Mouse (Mus musculus): ENCODE results near the gene Nutf2.
"Not testable (repeated sequence)": the region's sequence is repeated elsewhere in the genome, so short reads cannot be mapped to it uniquely, and the experiment has no call there.

Nutf2 gene

DNA sequence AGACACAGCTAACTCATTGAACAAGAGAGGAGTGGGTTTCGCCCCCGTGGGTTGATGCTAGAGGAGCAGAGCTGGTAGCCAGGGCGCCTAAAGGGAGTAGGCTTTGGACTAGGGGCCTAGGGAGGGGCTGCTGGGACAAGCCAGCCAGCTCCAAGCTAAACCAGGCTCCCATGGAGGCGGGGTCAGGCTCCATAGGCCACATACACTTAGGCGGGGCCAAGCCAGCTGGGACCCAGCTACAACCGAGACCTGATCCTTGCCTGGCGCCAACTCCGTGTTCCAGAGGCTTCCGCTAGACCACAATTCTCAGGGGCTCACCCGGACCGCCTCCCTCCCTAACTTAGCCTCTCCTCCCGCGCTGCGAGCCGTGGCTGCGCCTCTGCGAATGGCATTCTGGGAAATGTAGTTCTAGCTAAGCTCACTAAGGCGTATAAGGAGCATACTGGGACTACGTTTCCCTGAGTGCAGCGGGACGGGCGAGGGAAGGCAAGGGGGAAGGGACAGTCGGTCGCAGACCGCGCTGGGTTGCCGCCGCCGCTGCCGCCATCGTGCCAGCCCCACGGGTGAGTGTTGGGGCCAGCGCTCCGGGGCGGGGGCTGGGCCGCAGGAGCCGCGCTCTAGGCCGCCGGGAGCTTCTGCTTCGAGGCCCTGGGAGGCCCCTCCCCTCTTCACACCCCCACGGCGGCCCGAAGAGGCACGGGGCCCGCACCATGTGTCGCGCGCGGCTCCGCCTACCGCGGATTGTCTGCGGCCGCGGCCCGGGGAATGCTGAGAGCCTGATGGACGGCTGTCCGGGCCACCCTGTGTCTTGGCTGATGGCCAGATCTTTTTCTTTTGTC is at the start of gene Nutf2:
TSS of gene Nutf2 (plus strand) at position 438 of the 839 bp plus-strand sequence.
- peak; percentile 77 to 86 for DNase-seq

DNA sequence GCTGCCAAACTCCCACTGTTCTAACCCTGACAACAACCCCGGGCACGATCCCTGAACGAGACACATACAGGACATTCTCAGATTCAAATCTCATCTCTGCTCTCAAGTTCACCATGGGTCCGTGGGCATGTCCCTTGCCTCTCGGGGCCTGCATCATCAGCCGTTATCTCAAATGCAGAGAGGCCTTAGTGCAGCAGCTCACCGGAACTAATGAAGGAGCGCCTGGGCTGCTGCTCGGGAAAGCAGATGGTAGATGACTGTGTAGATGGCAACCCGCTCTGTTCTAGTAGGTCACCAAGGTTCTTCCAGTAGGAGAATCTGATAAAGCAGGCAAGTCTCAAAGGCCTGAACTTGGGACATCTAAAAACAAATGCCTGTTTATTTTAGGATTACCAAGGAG is 49.3 kb upstream of the Nutf2 start:
- DNase-seq = no peak

DNA sequence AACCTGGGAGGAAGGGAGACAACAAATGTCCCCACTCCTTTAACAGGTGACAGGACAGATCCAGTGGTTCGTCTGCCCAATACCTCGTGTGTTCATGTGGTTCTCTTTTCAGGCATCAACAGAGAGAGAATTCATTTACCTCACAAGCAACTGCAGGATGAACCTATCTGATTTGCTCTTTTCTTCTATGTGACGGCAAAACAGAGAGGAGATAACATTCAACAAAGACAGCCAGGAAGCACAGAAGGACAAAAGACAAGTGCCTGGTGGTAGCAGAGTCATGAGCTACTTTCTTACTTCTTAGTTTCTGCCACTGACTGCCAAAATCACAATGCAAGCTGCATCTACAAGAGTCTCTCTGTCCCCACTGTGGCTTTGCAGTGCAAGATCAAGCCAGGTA is 48.8 kb upstream of the Nutf2 start:
- DNase-seq = no peak

DNA sequence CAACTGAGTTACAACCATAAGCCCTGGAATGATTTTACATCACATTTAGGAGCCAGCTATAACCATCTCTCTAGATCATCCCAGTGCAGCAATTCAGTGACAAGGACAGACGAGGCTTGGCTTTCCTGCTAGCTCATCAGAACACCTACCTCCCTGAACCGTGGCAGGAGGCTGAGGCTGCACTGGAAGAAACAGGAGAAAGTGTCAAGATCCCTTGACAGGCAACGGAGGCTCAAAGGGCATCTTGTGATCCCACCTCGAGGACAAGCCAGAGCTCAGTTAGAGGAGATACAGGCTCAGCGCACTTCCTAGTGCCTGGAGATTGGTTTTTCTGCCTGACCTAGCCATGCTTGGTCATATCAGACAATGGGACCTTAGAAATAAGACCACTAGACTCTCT is 47.9 kb upstream of the Nutf2 start:
- DNase-seq = no peak

DNA sequence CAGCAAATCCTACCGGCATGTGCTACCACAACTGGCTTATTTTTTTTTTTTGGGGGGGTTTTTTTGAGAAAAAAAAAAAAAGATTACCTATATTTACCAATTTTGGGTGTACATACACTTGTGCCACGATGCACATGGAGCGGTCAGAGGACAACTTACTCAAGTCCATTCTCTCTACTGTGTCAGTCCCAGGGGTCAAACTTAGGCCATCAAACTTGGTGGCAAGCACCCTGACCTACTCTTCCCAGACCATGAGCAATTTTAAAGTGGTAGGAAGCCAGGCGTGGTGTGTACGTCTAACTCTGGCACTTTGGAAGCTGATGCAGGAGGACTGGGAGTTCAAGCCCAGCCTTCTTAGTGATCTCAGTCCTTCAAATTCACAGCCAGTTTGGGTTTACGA is 47.1 kb upstream of the Nutf2 start:
- no peak for DNase-seq

DNA sequence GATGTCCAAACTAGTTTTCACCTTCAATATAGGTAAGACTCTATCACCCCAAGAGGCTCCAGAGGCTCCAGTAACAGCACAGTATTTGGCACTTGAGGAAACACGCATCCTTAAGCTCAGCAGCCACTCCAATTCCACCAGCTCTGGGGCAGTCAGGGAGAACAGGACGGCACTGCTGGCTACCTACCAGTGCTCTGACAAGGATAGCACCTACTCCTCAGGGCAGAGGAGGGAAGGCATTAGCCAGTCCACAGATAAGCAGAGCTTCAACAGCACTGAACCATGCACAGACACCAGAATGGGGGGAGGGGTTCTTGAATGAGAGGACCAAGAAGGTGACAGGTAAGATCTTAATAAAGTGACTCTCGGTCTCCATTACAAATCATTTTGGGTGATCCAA is 40.7 kb upstream of the Nutf2 start:
- no peak for DNase-seq

DNA sequence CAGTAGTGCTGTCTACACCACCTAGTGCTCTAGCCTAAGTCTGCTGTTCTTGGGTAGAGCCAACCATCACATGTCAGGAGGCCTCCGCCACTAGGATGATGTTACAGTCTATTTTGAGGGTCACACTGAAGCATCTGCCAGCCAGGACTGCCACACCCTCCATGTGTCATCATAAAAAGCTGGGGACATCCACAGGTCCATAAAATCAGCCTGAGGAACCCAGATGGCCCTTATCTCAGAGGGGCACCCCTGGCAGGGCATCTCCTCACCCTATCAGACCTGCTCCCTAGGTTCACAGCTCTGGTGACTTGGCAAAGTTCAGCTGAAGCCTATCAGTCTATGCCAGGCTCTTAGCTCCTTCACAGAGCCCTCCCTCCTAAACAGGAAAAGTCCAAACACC is 39.5 kb upstream of the Nutf2 start:
- DNase-seq = no peak

DNA sequence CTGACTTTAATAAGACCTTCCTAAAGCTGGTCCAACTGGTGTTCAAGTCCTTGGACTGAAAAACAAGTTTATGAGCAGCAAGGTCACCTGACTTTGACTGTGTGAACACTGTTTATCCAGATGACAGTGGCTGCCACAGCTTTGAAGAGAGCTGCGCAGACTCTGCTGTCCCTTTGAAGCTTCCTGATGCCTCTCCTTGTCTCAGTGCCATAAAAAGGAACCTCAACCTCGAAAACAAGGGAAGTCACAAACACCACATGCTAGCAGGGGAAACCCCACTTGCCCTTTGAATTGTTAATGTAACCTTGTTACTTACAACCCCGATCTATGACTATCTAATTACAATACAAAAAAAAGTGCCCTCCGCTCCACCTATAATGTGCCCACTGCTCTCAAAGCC is 34.9 kb upstream of the Nutf2 start:
- DNase-seq = no peak

DNA sequence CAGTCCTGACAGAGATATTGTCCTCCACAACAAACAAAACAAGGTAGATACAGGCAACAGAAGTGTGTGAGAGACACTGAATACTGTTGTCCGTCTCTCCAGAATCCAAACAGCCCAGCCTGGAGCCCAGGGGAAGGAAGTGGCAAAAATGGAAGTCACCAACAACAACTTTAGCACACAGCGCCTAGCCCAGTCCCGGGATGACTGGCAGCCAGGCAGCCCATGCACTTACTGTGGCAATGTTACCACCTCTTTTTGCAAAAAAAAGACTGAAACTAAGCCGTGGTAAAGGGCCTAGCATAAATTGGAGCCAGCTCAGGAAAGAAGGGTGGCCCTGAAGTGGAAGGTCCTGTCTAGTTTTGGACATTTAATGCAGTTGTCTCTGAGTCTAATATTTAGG is 34.0 kb upstream of the Nutf2 start:
- DNase-seq = no peak

DNA sequence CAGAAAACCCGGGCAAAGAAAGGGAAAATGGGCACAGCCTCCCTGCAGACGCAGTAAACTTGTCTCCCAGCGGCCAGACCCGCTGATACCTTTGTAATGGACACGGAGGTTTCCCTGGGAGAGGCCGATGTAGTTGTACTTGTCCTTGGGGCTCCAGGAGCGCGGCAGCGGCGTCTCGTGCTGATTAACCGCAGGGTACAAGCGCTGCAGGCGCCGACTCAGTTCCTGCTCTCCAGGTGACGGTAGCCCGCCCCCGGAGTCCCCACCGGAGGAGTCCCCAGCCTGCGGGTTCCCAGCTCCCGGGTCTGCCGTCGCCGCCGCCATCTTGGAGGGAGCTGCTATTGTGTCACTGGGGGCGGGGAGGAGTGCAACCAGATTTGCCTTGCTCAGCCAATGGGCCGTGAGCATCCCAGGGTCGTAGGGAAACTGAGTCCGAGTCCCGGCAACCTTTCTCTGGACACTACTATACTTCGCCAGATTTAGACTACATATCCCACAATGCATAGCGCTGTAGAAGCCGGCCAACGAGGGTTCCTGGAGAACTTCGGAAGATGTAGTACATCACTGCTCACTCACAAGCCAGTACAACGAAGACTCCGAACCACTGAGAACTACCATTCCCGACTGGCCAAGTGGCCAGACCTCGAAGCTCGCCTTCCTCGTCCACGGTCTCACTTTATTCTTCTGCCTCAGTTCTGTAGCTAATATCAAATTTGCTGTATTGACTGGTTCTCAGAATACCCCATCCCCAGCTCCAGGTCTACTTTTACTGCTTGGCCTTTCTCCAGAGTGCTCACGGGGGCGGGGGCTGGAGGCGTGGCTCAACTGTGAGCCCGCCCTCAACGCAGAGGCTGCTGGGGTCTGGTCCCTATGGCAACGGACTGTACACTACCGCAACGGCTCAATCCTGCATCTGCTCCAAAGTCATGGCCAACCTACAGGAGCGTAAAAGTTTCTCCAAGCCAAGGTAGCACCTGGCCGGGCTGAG is 33.2 kb upstream of the Nutf2 start, which contains the start of the genes Ranbp10 and Tsnaxip1:
TSS of gene Ranbp10 (minus strand) at position 490 of the 988 bp plus-strand sequence.
TSS of gene Tsnaxip1 (plus strand) at position 871 of the 988 bp plus-strand sequence.
- peak; percentile 87 to 92 for DNase-seq

DNA sequence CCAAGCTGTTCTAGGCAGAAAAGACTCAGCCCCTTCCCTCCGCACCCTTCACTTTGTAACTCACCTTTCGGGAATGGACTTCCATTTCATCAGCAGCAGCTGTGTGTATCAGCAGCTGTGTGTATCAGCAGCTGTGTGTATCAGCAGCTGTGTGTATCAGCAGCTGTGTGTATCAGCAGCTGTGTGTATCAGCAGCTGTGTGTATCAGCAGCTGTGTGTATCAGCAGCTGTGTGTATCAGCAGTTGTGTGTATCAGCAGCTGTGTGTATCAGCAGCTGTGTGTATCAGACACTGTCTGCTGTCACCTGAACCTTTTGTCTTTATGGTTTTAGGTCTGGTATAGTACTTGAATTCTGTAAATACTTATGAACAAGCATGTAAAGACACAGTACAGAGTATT is 26.6 kb upstream of the Nutf2 start:
- DNase-seq = not testable (repeated sequence)

DNA sequence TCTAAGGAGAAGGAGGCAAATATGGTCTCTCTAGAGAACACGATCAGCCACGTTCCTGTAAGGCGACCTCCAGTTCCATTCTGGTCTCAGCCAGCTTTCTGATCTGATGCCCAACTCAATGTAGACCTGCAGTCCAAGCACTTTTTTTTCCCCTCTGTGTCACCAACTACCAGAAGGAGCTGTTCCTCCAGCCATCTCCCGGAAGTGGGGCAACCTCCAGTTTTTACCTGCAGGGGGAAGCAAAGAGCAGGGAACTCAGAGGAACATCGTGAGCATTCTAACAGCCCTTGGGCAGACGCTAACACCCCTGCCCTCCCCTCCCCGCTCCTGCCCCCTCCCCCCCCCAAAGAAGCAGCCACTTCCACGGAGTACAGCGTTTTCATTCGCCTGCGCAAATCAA is 25.1 kb upstream of the Nutf2 start:
- DNase-seq = peak; percentile 68 to 82

DNA sequence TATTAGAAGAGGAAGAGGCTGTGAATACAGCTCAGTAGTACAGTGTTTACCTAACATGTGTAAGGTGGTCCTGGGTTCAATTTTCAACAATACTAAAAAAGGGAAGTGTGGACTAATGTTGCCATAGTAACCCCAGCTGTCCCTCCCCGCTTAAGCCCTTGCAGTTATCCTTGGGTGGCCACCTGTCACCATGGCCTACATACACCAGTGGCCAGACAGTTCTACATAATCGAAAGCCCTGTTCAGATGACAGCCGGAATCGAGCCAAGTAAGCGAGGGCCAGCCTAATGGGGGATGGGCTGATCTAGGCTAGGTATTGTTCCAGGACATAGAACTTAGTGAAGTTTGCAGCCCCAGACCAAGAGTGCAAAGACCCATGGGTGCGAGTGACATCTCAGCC is 23.4 kb upstream of the Nutf2 start:
- DNase-seq = no peak

DNA sequence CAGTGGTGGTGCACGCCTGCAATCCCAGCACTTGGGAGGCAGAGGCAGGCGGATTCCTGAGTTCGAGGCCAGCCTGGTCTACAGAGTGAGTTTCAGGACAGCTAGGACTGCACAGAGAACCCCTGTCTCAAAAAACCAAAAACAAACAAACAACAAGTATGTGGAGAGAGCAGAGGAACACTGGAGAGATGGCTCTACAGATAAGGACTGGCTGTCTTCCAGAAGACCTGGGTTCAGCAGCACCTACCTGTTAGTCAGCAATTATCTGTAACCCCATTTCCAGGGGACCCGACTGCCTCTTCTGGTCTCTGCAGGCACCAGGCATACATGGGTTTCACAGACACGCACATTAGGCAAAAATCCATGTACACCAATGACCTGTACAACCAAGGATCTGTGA is 21.2 kb upstream of the Nutf2 start:
- DNase-seq = no peak

DNA sequence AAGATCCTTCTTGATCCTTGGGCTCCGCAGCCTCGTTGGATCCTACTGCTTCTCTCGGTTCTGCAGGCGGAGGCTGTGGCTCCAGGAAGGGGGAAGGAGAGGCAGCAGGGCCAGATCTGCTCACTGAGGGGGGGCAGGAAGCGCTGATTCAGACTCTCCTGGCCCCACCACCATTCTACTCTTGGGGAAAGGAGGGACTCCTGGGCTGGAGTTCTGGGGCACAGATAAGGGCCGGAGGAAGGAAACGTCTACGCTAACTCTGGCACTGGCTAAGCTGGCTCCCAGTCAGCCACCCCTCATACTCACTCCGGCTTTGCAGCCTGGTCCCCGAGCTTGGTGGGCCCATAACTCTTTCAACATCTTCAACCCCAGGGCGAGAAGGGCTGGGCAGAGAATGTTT is 13.7 kb upstream of the Nutf2 start:
- DNase-seq = no peak

DNA sequence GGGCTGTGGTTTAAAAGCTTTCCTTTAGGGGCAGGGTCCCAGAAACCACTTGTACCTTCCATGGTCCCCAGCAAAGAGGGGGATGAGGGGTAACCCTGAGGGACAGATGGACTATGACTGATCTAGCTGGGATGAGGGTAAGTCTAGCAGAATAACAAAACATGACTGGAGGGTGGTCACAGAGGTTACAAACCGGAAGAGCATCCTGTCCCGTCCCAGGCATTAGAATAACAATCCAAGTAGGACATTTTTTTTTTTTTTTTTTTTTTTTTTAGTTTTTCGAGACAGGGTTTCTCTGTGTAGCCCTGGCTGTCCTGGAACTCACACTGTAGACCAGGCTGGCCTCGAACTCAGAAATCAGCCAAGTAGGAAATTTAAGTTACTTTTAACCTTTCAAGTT is 10.4 kb upstream of the Nutf2 start:
- no peak for DNase-seq

DNA sequence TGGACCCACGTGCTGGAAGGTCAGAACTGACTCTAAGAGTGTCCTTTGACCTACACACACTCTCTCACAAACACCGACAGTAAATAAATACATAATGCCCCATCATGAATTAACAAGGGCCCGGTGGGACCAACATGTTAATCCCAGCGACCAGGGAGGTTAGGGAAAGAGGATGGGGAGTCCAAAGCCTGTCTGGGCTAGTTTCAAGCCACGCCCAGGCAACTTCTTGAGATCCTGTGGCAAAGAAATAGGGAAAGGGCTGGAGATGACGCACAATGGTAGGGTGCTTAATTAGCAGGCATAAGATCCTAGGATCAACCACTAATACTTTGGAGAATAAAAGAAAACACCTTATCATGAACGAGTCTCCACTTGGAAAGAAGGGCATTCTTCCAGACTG is 9.8 kb upstream of the Nutf2 start:
- no peak for DNase-seq

DNA sequence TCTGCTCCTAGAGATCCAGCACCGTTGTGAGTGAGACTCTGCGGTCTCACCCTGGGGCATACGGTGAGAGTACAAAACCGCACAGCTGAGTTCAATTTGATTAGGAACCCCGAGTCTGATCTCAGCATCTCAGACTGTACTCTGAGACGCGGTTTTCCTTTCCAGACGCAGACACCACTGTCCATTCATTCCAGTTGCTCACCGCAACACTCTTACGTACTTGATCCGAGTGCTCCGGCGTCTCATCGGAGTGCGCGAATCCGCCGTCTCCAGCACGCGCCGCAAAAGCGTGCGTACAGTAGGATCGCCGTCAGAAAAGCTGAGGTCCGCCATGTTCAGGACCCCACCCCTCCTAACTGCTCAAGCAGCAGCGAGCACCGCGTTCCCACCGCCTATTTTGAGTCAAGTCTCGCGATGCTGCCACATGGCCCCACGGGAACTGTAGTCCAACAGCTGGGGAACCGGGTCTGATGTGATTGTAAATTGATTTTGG is 8.7 kb upstream of the Nutf2 start:
- DNase-seq = peak; percentile 74 to 85

DNA sequence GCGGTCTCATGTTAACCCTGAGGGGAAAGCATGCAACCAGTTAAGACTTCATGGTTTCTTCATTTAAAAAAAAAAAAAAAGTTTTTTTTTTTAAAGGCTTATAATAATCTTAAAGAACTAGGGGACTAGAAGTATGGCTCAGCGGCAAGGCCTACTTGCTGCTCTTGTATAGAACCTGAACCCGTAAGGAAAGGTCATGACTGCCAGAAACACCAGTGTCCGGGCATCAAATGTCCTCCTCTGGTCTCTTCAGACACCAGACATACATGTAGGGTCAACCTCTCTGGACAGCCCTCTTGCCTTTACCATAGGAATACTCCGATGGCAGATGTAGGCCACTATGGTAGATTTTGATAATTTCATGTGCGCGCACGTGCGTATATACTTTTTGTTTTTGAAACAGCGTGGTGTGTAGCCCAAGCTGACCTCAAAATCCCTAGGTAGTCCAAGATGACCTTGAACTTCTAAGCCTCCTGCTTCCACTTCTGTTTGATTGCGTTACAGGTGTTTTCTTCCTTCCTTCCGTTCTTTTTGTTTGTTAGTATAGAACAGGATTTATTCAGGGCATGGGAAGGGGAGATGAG is 8.1 kb upstream of the Nutf2 start:
- peak in 1 of 2 experiments; percentile 10 for DNase-seq

DNA sequence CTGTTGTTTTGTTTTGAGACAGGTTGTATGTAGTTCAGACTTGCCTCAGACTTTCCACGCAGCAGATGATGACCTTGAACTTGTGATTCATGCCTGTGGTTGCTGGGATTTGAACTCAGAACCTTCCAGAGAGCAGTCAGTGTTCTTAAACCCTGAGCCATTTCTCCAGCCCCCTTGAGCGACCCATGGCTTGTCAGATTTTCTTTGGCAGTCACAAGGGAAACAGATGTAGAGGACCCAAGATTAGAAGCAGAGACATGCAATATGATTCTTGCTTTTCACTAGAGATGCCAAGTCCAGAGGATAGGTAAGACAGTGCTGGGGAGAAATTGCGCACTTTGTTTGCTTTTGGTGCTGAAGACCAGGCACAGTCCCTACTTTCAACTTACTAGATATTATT is 7.2 kb upstream of the Nutf2 start, which contains the start of gene Cenpt:
TSS of gene Cenpt (minus strand) at position 101 of the 400 bp plus-strand sequence.
- DNase-seq = no peak

DNA sequence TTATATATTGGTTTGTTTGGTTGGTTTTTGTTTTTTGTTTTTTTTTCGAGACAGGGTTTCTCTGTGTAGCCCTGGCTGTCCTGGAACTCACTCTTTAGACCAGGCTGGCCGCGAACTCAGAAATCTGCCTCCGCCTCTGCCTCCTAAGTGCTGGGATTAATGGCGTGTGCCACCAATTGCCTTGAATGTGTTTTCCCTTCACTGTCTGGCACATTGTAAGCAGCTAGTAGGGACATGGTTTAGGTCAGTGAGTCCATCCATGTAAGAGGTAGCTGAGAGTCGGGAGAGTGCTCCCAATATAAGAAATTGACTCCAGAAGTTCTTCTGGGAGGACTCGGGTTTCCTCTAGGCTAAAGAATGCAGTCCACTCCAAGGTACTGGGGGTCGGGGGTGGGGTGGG is 6.1 kb upstream of the Nutf2 start:
- peak in 1 of 2 experiments; percentile 16 for DNase-seq

DNA sequence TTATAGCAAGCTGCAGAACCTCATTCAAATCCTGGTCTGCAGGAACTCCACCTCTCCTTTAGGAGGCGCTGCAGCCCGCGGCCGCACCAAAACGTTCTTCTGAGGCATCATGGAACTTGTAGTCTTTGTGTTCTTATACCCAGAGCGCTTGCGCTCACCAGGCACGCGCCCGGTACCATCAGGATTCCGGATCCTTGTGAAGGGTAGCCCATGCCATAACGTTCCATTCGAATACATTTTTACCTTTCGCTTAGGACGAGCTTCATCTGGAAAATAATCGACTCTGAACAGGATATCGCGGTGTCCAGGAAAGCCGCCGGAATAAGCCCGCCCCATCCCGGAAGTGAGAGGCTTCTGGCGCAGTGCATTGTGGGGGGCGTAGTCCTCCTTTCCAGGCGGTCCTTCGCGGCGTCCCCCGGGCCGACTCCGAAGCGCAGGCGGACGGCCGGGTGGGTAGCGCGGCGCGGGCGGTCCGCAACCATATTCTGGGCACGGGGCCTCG is 5.6 kb upstream of the Nutf2 start, which contains the start of gene Thap11:
TSS of gene Thap11 (plus strand) at position 418 of the 502 bp plus-strand sequence.
- DNase-seq = peak; percentile 84 to 94
